Mouse (Mus musculus) embryonic facial prominence, embryonic 11.5 days (tissue): Measurements from ENCODE around the gene Inf2. TPM values are rescaled to one million over a fixed set of nuclear protein-coding genes. Genes with fewer than 3 reads are reported as not detected.

Experiments
- ATAC-seq: fragments of 200-750 bp; cut with Nextera tagmentation; replicated peaks from 2 replicates; pipeline ENCODE4 v1.8.0; 2017; ENCODE audit warnings: low read depth; ENCODE audit not compliant: insufficient number of reproducible peaks, low FRiP score, low TSS enrichment
- DNase-seq: peaks from one replicate; pipeline ENCODE4 v3.0.0-alpha.2; 2015; ENCODE audit warnings: low spot score
- H3K27ac ChIP-seq: fragments of 300-500 bp; sonication (generic); replicated peaks from 2 replicates; pipeline ENCODE4 v1.5.1; 2014; ENCODE audit warnings: mild to moderate bottlenecking, low read depth, low read length, control low read depth
- H3K27me3 ChIP-seq: fragments of 300-500 bp; sonication (generic); 2 replicates; pipeline ENCODE4 v1.6.1; 2014; ENCODE audit warnings: mild to moderate bottlenecking, low read length, moderate library complexity, mixed read lengths; ENCODE audit not compliant: control insufficient read depth, insufficient read depth
- H3K36me3 ChIP-seq: fragments of 300-500 bp; sonication (generic); replicated peaks from 2 replicates; pipeline ENCODE4 v1.6.1; 2014; ENCODE audit warnings: low read depth, mild to moderate bottlenecking, low read length, moderate library complexity, mixed read lengths; ENCODE audit not compliant: control insufficient read depth, insufficient read depth
- H3K4me1 ChIP-seq: fragments of 300-500 bp; sonication (generic); 2 replicates; pipeline ENCODE4 v1.6.1; 2014; ENCODE audit warnings: low read length, mixed read lengths; ENCODE audit not compliant: control insufficient read depth, insufficient read depth
- H3K4me2 ChIP-seq: fragments of 300-500 bp; sonication (generic); 2 replicates; pipeline ENCODE4 v1.6.1; 2014; ENCODE audit warnings: low read depth, mild to moderate bottlenecking, control low read depth, low read length, moderate library complexity
- H3K4me3 ChIP-seq: fragments of 300-500 bp; sonication (generic); 2 replicates; pipeline ENCODE4 v1.5.1; 2014; ENCODE audit warnings: low read depth, low read length, control low read depth
- H3K9ac ChIP-seq: fragments of 300-500 bp; sonication (generic); replicated peaks from 2 replicates; pipeline ENCODE4 v1.6.1; 2014; ENCODE audit warnings: mild to moderate bottlenecking, control low read depth, low read length
- H3K9me3 ChIP-seq: fragments of 300-500 bp; sonication (generic); replicated peaks from 2 replicates; pipeline ENCODE4 v1.6.1; 2016; ENCODE audit warnings: mild to moderate bottlenecking, low read length, inconsistent platforms, mixed read lengths; ENCODE audit not compliant: control insufficient read depth
- WGBS: fragments of 180-500 bp; shearing (Covaris S2); extraction: QIAGEN DNeasy Blood & Tissue Kit; methylation state at CpG from one replicate; pipeline ENCODE4 v1.1.7; 2014; 5-methylcytosine and 5-hydroxymethylcytosine counted together
- polyA plus RNA-seq: library from polyadenylated mRNA; unstranded; fragments of >200 nt; fragmentation: Nextera tagmentation; extraction: Ambion mirVana; gene quantifications from 2 replicates; pipeline ENCODE4 v1.2.1, GENCODE M21; 2014

Inf2 gene
- polyA plus RNA-seq, 1 experiment from 2014 or later: 1.6 TPM

GRCm38 (mm10) chr12:112646139-112646538 lies 57.6 kb downstream of the Inf2 start:
- DNase-seq: no peak
- Histone ChIP-seq H3K4me3 (peak overlapping the region; percentile 70), H3K4me1 (peaks cover 3% of the 10 kb centered on the region; the same call in 1 of the 2 replicates), H3K4me2 (peak overlapping the region; percentile 81), H3K9ac (peak overlapping the region; percentile 77), H3K9me3 (no peaks in the 10 kb centered on the region), H3K36me3 (peaks cover 5% of the 10 kb centered on the region; the same call in 1 of the 2 replicates), H3K27me3 (no peaks in the 10 kb centered on the region), H3K27ac (no peak overlapping the region)
- WGBS: 62% methylated on average over 6 of the region's 6 CpGs
- ATAC-seq: no peak

DNA sequence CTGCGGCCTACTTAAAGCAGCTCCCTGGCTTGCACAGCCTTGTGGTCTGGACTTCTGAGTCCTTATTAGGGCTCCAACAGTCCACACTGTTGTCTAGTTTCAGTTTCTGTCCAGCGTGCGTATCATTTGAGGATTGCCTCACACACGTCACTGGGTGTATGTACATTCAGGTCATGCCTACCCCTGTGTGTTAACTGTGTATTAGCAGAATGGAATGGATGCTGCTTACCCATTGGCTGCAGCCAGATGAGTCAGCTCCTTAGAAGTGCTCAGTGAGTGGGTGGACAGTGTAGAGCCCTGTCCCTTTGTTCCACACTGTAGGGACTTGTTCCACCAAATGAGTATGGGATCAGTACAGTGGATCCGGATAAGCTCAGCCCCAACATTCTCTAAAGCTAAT lies 59.5 kb downstream of the Inf2 start:
- Histone ChIP-seq H3K27ac (no peak overlapping the region), H3K4me1 (peaks cover 3% of the 10 kb centered on the region; the same call in 1 of the 2 replicates), H3K27me3 (no peaks in the 10 kb centered on the region), H3K4me2 (no peak overlapping the region), H3K9me3 (no peaks in the 10 kb centered on the region), H3K4me3 (no peak overlapping the region), H3K9ac (no peak overlapping the region), H3K36me3 (peaks cover 5% of the 10 kb centered on the region; the same call in 1 of the 2 replicates)
- ATAC-seq: no peak
- 95% methylated on average over 5 of the region's 5 CpGs for WGBS
- DNase-seq: no peak

- no peak for ATAC-seq
- Histone ChIP-seq H3K9me3 (no peaks in the 10 kb centered on the region), H3K4me3 (no peak overlapping the region), H3K36me3 (peaks cover 15% of the 10 kb centered on the region), H3K4me1 (no peaks in the 10 kb centered on the region), H3K27ac (no peak overlapping the region), H3K27me3 (no peaks in the 10 kb centered on the region), H3K4me2 (no peak overlapping the region), H3K9ac (no peak overlapping the region)
- DNase-seq: no peak
- 78% methylated on average over 5 of the region's 5 CpGs for WGBS
Measured at GRCm38 (mm10) chr12:112651778-112652439, 63.3 kb downstream of the Inf2 start.

DNA sequence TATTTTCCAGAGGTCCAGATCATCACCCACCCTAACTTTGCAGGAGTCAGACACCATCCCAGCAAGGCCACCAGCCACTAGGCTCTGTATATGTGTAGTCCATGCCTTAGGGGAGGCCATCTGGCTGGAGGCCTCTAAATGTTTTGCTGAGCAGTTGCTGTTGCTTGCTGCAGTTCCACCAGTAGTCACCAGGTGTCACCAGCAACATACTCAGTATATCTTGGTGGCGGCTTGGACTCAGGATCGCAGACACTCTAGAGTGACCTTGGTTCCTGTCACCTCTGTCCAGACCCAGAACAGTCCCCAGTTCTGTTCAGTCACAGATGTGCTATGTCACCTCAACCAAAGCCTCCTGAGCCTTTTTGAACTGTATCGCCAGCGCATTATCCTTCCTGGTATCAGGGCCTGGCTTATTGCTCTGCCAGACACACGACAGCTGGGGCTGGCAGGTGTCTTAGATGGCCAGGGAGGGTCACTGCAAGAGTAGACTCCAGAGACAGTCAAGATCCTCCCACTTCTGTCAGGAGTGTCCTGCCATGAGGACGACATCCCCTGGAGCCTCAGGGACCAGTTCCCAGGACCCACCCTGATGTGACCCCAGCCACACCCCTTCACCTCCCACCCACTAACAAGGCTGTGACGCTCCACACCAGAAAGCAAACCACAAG lies 64.7 kb downstream of the Inf2 start:
- Histone ChIP-seq H3K9ac (no peak overlapping the region), H3K9me3 (no peaks in the 10 kb centered on the region), H3K36me3 (peaks cover 20% of the 10 kb centered on the region), H3K27me3 (no peaks in the 10 kb centered on the region), H3K4me1 (no peaks in the 10 kb centered on the region), H3K27ac (no peak overlapping the region), H3K4me3 (no peak overlapping the region), H3K4me2 (no peak overlapping the region)
- ATAC-seq: 0 out of 2 replicates have a peak, but pooled peaks have one; percentile 30
- 63% methylated on average over 7 of the region's 7 CpGs for WGBS
- peak; percentile 88 for DNase-seq

DNA sequence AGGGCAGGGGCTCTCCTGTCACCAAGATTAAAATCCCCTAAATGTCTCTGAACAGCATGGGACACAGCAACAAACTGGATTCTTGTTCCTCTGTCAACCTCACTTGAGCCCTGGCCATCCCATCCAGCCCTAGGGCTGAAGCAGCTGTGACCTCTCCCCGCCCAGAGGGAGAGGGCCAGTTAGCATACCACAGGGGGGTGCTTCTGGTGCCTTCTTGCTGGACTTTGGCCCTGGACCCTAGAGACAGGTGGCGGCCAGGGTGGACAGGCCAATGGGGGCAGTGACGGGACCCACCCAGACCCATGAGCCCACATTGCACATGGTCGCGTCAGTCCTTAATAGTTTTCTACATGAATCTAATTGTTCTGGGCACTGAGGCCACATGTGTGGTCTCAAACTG lies 65.5 kb downstream of the Inf2 start:
- Histone ChIP-seq H3K9me3 (no peaks in the 10 kb centered on the region), H3K4me1 (no peaks in the 10 kb centered on the region), H3K36me3 (peaks cover 24% of the 10 kb centered on the region), H3K9ac (no peak overlapping the region), H3K27me3 (no peaks in the 10 kb centered on the region), H3K4me3 (no peak overlapping the region), H3K4me2 (no peak overlapping the region), H3K27ac (no peak overlapping the region)
- ATAC-seq (no peak), DNase-seq (no peak)
- WGBS: 80% methylated on average over 5 of the region's 5 CpGs

GRCm38 (mm10) chr12:112658619-112659018 lies 70.0 kb downstream of the Inf2 start:
- Histone ChIP-seq H3K4me3 (no peak overlapping the region), H3K36me3 (peaks cover 40% of the 10 kb centered on the region), H3K4me1 (peaks cover 2% of the 10 kb centered on the region; the same call in 1 of the 2 replicates), H3K9me3 (no peaks in the 10 kb centered on the region), H3K27me3 (no peaks in the 10 kb centered on the region), H3K27ac (no peak overlapping the region), H3K4me2 (no peak overlapping the region), H3K9ac (no peak overlapping the region)
- 96% methylated on average over 7 of the region's 7 CpGs for WGBS
- DNase-seq: no peak
- no peak for ATAC-seq

DNA sequence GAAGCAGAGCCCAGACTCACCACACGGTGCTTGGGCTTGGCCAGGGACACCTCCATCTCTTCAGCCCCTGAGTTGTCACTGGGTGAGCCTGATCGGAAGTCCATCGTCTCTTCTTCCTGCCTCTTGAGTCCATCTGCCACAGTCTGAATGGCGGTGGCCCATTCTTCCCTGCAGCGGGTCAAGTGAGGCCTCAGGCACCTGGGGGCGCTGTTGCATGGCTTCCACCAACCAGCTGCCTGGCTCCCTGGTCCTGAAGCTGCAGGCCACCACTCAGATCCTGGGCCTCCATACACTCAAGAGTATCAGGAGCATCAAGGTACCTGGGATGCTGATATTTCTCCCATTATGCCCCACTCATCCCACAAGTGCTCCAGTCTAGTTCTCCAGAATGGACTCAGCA lies 70.5 kb downstream of the Inf2 start:
- H3K4me3 ChIP-seq: no peak overlapping the region
- no peak overlapping the region for H3K9ac ChIP-seq
- H3K36me3 ChIP-seq: peaks cover 40% of the 10 kb centered on the region
- H3K4me2 ChIP-seq: no peak overlapping the region
- 75% methylated on average over 6 of the region's 6 CpGs for WGBS
- no peak overlapping the region for H3K27ac ChIP-seq
- DNase-seq (no peak), ATAC-seq (no peak)
- H3K9me3 ChIP-seq: no peaks in the 10 kb centered on the region
- H3K27me3 ChIP-seq: no peaks in the 10 kb centered on the region
- peaks cover 2% of the 10 kb centered on the region; the same call in 1 of the 2 replicates for H3K4me1 ChIP-seq
